Mouse (Mus musculus) kidney, adult 8-10 months (tissue): ENCODE measurements around the gene Kcnq1.

ENCODE experiments used
- DNase-seq, 2 experiments: peaks; one replicate each; pipeline ENCODE4 v3.0.0; 2022

The Kcnq1 gene

DNA sequence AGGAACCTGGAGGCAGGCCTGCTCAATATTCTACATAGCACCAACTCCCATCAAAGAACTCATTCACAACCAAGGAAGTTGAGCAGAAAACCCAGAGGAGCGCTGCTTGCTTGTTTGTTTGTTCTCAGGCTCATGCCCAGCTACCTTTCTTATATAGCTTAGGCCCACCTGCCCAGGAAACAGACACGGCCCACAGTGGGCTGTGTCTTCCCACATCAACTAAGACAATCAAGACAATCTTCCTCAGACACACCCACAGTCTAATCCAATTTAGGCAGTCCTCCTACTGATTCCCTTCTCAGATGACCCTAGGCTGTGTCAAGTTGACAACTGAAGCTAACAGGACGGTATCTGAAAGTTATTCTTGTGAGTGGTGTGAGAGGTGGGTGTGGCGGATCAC, at the start of gene Kcnq1:
Kcnq1 (plus strand) TSS at position 301 of the 400 bp plus-strand sequence.
- DNase-seq, result no peak

DNA sequence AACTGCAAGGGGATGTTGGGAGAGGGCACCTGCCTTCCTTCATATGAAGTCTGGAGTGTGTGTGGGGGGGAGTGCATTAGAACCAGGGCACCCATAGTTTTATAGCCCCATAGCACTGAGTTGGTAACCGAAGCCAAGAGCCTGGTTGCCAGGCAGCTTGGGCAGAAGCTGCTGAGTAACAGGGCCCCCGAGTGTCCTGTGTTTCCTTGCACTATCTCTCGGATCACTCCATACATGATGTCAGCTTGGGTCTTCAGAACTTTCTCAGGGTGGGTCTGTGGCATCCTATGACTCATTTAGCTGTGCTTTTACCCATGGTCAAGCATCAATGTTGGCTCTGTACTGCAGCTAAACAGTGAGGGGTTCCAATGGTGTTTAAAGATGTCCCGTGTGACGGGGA, 49.1 kb upstream of the Kcnq1 start:
- no peak for DNase-seq

DNA sequence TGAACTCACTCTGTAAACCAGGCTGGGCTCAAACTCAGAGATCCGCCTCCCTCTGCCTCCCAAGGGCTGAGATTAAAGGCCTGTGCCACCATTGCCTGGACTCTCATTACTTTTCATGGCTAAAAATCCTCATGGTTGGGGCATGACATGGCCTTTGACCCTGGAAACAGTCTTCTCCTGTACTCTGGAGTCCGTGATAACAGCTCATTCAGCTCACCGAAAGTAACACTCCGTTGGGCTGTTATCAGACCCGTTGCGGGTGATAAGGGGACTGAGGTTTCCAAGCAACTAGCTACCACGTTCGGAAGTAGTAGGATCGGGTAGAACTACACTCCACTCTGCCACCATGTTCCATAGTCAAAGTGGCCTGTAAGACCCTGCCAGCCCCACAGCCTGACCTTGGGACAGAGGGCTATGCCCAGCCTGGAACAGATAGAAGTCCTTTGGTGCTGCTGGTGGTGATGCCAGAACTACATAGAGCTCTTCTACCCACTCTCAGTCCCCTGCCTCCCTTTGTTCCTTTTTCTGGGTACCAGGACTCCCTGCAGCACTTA, 48.4 kb upstream of the Kcnq1 start:
- no peak for DNase-seq

DNA sequence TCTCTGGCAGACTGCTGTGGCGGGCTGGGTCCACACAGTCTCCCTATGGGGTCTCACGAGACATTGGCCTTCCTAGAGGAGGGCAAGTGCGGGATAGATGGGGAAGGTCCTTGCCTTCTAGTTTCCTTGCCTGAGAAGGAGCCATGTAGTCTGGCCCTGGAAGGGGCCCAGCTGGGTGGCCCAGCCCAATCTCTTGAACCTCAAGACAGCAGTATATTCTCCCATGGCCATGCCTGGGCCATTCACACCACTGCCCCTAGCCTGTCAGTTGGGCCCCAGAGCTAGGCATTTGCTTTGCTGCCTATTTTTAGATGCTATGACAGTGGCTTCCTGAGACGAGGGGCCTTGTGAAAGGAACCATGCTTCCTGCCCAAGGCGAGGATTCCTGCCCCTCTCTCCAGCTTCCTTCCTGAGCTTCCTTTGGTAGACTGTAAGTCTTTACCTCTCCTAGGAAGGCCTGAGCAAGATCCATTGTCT, 47.9 kb upstream of the Kcnq1 start:
- DNase-seq, result peak; percentile 49 to 63

DNA sequence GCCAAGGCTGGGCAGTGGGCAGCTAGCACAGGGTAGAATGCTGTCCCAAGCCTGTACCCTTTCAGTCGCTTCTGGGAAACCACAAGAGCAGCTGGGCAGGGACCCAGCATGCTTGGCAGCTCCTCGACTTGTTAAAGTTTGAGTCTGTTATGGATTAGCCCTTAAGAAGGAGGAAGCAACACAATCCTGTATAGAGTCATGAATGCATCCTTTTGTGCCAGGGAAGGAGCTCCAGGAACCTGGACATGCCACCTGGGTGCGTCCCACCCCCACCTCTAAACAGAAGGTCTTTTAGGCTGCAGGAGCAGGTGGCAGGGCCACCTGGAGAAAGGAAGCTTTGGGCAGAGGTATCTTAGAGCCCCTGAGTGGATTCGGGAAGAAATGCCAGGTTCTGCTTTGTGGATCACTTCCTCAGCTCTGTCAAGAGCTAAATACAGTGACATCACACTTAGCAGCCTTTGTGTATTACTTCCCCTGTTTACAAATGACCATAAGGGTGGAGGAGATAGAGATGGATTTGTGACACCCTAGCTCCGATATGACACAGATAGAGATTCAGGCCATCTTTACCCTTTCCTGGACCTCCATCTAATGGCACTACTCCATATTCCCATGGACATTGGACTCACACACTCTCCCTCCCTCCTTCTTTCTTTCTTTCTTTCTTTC, 46.8 kb upstream of the Kcnq1 start:
- no peak for DNase-seq

DNA sequence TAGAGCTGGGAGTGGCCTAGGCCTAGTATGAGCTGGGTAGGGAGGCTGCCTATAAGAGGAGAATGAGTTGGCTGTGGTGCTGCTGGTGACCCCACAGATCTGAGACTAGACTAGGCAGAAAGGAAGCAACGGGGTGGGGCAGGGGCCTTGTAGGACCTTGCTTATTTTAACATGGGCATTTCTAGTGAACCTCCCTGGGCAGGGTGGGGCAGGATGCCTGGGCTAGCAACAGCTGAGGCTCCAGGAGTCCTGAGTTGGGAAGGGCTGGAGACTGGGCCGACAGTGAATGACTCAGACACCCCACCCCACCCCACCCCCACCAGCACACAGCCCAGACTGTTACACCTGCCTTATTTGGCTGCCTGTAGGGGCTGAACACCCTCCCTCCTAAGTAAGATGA, 43.5 kb upstream of the Kcnq1 start:
- no peak for DNase-seq

DNA sequence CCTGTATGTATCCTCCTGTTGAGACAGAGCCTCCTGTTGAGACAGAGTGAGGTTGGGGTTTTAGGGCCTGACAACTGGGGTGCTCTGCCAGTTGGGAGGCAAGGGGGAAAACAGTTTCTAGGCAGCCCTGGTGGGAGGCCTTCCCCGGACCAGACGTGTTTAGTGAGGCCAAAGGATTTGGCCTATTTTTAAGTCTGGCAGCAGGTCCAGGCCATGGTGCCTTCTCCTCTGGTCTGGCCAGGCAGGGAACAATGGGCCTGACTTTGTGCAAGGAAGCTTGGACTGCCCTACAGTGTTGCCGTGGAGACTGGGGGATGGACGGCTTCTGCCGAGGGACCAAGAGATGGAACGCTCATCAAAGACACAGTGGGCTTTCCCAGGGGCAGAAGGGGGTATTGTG, 41.9 kb upstream of the Kcnq1 start:
- DNase-seq, result no peak

DNA sequence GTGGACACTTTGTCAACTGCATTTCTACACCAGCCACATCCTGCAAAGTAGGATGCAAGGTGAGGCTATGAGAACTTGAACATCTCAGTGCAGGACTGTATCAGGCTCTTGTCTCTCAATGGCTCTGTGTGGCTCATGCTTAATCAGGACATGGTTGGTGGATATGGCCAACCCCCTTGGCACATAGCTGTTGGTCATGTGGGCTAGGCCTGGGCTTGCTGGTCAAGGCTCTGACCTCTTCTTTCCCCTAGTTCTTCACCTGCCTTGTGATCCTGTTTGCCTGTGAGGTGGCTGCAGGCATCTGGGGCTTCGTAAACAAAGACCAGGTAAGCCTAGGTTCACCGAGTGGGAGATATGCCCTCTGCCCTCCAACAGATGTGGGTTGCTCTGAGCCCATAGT, 40.5 kb upstream of the Kcnq1 start:
- no peak for DNase-seq

DNA sequence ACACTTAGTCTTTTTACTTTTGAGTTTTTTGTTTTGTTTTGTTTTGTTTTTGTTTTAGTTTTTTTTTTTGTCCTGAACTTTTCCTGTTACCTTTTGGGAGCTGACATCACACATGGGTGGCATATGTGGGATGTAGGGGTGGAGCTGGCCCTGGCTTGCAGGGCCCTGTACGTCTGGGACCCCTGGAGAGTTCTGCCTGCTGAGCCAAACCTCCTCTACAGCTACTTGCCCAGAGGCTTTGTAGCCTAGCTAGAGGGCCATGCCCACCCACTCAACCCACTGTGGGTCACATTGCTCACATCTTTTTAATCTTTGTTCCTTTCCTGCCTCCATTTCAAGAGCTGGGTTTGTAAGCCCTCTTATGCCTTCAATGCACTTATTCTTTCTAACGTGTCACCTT, 38.7 kb upstream of the Kcnq1 start:
- no peak for DNase-seq

DNA sequence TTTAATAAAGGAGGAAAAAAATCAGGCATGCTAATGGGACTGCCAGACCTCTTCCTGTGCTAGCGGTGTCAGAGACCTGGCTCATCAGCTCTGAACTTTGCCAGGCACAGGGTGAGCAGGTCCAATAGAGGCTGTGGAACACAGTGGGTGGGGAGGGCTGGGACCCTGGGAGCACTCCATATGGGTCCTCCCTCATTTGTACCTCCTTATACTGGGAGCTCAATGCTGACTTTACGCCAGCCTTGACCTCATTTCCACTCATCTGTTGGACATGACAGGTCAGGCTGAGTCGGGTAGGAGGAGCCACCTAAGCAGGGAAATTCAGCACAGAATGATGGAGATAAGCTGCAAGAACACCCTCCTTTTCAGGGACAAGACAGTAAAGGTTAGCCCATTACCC, 38.3 kb upstream of the Kcnq1 start:
- no peak for DNase-seq

DNA sequence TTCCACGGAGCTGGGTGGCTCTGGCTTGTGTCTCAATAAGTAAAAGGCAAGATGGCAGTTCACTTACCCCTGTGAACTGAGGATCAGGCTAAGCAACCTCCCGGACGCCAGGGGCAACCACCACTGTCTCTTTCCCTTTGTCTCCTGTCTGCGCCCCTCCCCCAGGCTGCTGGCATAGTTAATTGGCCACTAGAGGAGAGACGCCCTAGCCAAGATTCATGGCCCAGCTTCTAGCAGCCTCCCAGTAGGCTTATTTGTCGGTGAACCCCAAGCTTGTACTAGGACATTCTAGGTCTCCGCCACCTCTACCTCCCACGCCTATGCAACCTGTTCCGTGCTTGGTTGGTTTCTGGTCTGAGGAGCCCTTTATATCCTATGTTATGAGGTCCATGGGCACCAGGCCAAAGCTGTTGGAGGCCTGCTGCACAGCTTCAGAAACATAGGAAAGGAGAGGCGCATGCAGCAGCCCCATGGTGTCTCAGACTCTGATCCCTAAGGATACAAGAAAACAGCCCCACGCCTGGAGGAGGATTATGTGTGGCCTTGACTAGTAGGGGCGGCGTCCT, 37.8 kb upstream of the Kcnq1 start:
- DNase-seq, result peak; percentile 61 to 63

DNA sequence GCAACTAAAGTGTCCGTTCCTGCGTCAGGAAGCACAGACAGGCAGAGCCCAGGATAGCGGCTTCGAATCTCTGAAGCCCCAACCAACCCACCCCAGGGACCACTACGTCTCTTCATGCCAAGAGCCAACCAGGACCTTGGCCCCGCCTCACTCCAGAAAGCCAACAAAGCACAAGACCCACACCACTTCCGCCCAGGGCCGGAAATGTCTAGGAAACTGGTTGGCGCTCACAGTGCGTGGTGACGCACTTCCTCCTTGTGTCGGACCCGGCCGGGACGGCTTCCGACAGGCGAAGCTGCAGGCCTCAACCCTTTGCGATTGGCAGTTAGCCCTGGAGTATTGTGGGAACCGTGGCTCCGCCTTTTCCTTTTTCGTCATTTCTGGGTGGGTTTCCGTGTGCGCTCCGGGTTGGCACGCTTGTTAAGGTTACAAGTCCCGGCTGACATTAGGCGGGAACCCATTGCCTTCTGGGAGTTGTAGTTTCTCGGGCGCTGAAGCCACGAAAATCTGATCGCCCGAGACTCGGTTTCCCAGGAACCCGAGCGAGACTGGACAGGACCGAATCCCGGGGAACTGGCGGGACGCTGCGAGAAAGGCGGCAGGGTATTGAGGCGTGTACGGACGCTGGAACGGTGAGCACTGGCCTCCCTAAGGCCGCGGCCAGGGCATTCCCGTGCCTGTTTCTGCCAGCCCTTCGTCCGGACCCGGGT, 37.1 kb upstream of the Kcnq1 start, which contains the start of gene Tssc4:
Tssc4 (plus strand) TSS at position 368 of the 710 bp plus-strand sequence.
- peak; percentile 98 to 100 for DNase-seq

DNA sequence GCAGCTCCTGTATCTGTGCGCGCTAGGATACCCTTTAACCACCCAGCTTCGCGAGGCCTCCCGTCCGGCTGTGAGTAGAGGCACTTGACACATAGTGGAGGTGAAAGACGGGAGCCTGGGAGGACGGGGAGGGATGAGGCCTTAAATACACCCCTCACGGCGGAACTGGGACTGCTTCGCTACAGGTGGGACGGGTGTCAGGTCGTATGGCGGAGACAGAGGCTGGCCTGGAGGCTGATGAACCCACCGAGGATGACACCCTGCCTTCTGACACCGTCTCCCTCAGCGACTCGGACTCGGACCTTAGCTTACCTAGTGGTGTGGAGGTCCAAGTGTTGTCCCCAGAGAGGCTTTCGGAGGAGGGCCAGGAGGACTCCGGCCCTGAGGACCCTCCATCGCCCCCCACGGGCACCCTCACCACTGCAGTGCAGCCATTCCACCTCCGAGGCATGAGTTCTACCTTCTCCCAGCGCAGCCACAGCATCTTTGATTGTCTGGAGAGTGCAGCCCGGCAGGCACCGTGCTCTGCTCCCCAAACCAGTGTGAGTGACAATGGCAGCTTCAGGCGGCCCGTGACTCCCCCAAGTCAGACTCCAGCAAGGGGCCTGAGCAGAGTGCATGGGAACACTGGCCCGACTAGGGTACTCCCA, 36.3 kb upstream of the Kcnq1 start:
- DNase-seq, result no peak

DNA sequence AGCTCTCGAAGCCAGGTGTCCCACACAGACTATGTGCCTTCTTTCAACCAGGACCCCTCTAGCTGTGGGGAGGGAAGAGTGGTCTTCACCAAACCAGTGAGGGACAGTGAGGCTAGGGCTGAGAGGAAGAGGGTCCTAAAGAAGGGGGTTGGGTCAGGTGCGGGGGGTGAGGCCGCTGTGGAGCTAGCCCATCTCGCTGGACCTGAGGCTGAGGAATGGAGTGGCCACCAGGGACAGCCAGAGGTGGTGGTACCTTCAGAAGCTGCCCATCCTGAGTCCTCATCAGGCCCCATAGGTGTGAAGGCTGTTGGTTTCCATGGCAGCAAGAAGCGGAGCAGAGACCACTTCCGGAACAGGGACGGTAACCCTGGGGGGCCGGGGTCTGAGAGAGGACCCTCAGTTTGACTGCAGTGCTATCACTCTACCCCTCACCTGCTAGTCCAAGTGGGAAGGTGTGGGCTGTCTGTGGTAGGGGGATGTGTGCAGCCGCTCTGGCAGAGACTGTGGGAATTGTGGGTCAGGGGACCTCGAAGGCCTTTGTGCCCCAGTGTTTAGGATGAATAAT, 35.6 kb upstream of the Kcnq1 start:
- DNase-seq, result no peak

DNA sequence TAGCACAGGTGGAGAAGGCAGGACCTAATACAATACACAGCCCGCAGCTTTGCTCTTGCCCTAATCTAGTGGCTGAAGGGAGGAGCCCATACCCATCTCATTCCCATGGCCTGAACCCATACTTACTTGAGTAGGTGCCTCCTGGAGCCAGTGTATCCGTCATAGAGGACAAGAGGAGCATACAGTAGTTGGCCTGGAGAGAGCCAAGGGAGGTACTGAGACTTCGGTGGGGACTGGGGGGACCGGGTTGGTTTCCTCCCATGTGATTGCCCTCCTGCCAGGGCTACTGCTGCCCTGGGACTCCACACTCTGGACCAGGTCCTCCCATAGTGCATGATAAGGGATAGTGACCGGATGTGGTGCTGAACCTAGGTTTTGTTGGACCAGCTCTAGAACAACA, 33.6 kb upstream of the Kcnq1 start:
- no peak for DNase-seq

DNA sequence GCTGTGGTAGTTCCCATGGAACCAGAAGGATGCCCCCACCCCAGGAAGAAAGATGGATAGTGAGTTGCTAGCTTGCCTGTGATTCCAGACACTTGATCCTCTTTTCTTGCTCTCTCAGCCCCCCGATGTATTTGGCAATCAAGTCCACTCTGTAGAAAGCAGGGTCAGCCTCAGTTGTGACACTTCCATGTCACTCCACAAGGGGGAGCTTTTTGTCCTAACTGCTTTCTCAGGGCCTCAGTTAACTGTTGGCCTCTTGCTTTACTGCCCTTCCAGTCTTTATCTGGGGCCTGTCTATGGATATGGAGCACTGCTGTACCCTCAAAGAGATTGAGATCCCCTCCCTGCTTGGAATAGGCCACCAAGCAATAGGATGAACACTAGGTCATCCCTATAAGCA, 33.1 kb upstream of the Kcnq1 start:
- DNase-seq, result no peak

DNA sequence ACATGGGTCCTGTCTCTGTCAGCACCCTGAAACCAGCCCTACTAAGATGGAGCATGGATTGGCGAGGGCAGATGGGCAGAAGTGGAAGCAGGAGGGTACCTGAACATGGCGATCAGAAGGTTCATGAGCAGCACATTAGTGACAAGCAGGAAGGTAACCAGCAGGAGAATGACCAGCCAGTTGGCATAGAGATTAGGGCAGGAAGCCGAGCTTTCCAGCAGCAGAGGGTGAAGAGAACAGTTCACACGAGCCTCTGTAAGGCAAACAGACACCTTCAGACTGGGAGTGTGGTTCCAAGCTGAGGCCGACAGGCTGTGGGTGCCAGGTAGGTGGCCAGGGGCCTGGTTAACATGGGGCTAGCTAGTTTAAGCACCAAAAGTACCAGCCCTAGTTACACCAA, 30.8 kb upstream of the Kcnq1 start:
- no peak for DNase-seq

DNA sequence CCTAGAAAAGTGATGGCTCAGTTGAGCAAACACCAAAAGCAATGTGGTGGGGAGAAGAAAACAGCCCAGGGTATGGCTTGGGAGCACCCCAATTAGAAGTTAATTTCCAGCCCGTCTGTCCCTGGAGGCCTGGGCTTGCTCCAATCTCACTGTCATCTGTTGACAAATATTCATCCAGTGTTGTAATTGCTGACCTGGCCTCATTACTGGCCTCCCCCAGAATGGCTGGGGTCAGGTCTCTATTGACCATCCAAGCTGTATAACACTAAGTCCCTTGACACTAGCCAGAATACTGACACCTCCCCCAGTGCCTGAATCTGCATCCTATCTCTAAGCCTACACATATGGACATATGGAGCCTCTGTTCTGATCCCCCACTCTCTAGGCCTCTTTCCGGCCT, 28.8 kb upstream of the Kcnq1 start:
- no peak for DNase-seq

DNA sequence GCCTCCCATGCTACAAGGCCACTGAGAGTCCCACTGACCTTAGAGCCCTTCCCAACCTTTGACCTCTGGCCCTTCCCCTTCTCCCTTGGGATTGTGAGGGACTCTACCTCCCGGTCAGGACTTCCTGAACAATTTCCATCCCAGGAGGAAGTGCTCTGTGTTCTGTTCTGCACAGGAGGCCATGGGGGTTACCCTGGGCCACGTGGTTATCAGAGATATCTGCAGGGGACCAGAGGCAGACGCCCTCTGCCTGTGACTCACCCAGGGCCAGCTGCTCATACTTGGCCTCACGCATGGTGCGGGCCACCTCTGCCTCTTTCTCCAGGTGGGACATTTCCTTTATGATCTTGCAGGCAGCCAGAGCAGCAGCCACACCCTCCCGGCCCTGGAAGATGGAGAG, 24.1 kb upstream of the Kcnq1 start:
- DNase-seq, result no peak

DNA sequence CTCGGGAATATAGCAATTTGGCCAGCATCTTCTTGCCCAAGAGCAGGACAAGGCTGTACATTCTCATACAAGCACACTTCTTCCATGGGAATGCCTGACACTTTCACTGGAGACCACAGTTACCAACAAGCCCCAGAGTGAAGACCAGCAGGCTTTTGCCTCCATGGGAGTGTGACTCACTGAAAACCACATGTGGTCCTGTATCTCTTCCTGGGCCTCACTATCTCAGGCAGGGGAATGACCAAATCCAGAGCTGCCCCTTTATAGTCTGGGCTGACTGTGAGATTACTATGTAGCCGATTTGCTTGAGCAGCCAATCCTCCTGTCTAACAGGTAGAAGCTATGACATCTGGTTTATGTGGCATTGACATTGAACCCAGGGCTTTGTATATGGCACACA, 22.5 kb upstream of the Kcnq1 start:
- no peak for DNase-seq

DNA sequence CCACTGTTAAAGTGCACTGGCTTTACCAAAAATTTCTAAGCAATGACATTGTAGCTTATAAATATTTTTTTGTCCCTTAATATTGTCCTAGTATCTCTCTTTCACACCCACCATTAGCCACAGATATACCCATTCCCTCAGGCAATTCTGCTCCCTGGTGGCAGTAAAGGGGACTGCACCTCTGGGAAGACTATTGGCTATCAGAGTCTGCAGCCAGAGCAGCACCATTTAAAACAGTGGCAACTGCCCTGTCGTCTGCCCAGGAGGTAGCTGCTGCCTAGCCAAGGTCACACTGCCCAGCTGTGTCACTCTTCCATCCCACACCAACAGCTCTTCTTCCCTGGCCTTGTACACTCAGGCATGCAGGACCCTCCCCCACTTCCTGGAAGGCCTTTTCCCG, 19.8 kb upstream of the Kcnq1 start:
- DNase-seq, result peak in 1 of 2 experiments; percentile 70

DNA sequence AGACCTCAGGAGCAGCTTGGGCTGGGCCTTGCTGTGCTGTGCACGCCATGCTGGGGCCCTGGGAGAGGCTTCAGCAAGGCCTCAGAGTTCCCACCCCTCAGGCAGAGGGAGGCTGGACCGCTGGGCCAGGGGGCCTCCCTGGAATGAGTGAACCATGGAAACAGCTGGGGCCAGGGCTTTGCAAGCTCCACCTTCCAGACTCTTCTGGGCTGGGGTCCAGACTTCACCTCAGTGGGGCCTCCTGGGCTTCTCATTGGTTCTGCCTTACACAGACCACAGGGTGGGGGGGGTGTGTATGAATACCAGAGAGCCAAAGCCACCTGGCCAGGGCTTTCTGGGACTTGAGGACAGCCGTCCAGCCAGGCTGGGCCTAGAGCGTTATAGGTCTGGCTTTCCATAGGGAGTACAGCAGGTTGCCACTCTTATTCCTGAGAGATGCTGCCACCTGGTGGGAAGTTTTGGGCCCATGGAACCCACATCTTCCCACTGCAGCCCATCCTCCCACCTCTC, 19.0 kb upstream of the Kcnq1 start:
- peak; percentile 48 to 63 for DNase-seq

DNA sequence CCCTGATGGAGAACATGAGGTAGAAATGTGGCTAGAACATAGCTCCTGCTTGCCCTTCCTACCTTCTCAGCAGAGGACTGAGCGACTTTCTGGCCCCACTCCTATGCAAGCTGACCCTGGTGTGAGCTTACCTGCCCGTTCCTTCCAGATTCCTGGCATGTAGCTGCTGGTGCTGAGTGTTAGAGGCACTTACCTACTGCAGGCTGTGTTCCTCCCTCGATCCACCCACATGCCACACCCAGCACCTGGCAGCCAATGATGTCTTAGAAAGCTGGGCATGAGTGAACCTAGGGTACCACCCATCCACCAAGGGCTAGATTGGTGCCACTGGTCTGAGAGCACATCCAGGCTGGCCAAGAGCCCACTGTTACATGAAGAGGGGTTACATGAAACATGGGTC, 12.3 kb upstream of the Kcnq1 start:
- DNase-seq, result no peak
